Mouse (Mus musculus) kidney, adult 2 months (tissue): ENCODE measurements around the gene Xpa. TPM values are rescaled to one million over a fixed set of nuclear protein-coding genes. Genes with fewer than 3 reads are reported as not detected.
"Not testable (repeated sequence)": the region's sequence is repeated elsewhere in the genome, so short reads cannot be mapped to it uniquely, and the experiment has no call there.

Experiments
- DNase-seq: peaks from one replicate; pipeline ENCODE4 v3.0.0; 2021
- H3K27ac ChIP-seq: fragments of 200-500 bp; 2 replicates; pipeline ENCODE4 v1.5.1; 2012; ENCODE audit warnings: low read depth, low read length, control low read depth, inconsistent platforms; ENCODE audit not compliant: insufficient read depth
- H3K27me3 ChIP-seq: fragments of 200-500 bp; replicated peaks from 2 replicates; pipeline ENCODE4 v1.6.1; 2012; ENCODE audit warnings: mild to moderate bottlenecking, moderate library complexity, low read length, inconsistent platforms; ENCODE audit not compliant: control insufficient read depth, insufficient read depth
- H3K36me3 ChIP-seq: fragments of 200-500 bp; 2 replicates; pipeline ENCODE4 v1.6.1; 2012; ENCODE audit warnings: mild to moderate bottlenecking, moderate library complexity, low read length, inconsistent platforms; ENCODE audit not compliant: control insufficient read depth, insufficient read depth
- H3K4me1 ChIP-seq: fragments of 200-500 bp; 2 replicates; pipeline ENCODE4 v1.6.1; 2011; ENCODE audit warnings: low read length; ENCODE audit not compliant: control insufficient read depth, insufficient read depth
- H3K4me3 ChIP-seq: fragments of 200-500 bp; 2 replicates; pipeline ENCODE4 v1.5.1; 2011; ENCODE audit warnings: mild to moderate bottlenecking, low read depth, low read length, control low read depth; ENCODE audit not compliant: insufficient read depth
- CTCF ChIP-seq: fragments of 200-500 bp; conservative IDR thresholded peaks from 2 replicates; pipeline ENCODE4 v1.5.1; 2011; ENCODE audit warnings: low read depth, mild to moderate bottlenecking, control low read depth, low read length, moderate library complexity, mixed read lengths; ENCODE audit not compliant: insufficient read depth, insufficient read length
- POLR2A ChIP-seq: fragments of 200-500 bp; IDR thresholded peaks from one replicate; pipeline ENCODE4 v1.6.1; 2011; ENCODE audit warnings: low read depth, low read length, control low read depth
- WGBS: fragments of 180-500 bp; shearing (Covaris S2); methylation state at CpG from one replicate; pipeline ENCODE4 v1.1.7; 2018; 5-methylcytosine and 5-hydroxymethylcytosine counted together
- polyA plus RNA-seq: library from polyadenylated mRNA; depleted of rRNA; stranded (reverse); fragments of >200 nt; gene quantifications from 2 replicates; pipeline ENCODE4 v1.2.3, GENCODE M21; 2012

The Xpa gene
- polyA plus RNA-seq, 1 experiment = 16.0 TPM

DNA sequence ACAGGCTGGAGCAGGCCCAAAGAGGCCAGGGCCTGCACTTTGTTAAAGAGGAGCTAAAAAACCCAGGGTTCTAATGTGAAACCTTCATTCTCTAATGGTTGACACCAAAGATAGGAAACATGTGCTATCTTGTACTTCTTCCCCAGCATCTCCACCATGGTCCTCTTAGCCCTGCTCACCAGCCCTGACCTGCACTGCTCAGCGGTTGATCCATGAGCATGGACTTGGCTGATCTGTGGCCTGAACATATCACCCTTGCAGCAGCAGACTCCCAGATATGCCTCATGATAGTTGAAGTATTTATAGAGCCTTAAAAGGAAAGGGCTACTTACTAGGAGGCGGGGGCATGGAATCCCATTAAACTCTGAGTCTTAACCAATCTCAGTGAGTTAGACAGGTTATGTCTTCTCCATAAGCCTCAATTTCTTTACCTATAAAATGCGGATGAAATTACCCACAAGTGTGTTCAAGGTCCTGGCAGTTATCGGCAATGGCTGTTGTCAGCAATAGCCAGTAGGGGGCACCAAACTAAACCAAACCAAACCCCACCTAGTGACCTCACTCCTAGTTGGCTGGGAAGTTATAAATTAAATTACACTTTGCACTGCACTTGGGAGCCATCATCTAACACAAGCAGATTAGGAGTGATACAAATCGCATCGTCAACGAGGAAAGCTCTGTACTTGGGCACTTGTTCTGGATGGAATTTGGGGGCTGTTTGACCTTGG lies 5.9 kb upstream of the Xpa start:
- peak overlapping the region; percentile 9; the same call in 1 of the 2 replicates for H3K4me3 ChIP-seq
- no peak for TF ChIP-seq POLR2A
- peak; percentile 78 for TF ChIP-seq CTCF
- peak; percentile 85 for DNase-seq
- H3K36me3 ChIP-seq = no peaks in the 10 kb centered on the region
- no peak overlapping the region for H3K27ac ChIP-seq
- WGBS = 6% methylated on average over 7 of the region's 7 CpGs
- H3K27me3 ChIP-seq = no peaks in the 10 kb centered on the region
- H3K4me1 ChIP-seq = peaks cover 6% of the 10 kb centered on the region; the same call in 1 of the 2 replicates

DNA sequence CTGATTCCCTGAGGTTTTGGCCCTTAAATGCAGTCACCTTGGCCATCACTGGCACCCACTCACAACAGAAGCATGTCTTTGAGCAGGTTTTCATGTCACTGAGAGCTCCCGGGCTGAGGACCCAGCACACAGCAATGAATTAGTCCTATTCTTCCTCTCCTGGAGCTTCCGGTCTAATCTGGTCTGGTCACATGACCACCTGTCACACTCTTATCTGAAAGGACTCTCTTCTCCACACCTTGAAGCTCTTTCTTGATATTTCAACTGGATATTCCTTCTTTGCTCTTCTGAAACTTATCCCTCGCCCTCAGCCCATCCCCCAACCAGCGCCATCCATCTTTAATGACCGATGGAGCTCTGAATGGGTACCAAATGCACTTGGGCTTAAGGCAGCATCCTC lies 2.0 kb upstream of the Xpa start:
- TF ChIP-seq POLR2A (no peak), CTCF (no peak)
- no peak for DNase-seq
- H3K27me3 ChIP-seq = no peaks in the 10 kb centered on the region
- H3K4me3 ChIP-seq = no peak overlapping the region
- no peaks in the 10 kb centered on the region for H3K36me3 ChIP-seq
- H3K27ac ChIP-seq = no peak overlapping the region
- H3K4me1 ChIP-seq = peaks cover 10% of the 10 kb centered on the region; the same call in 1 of the 2 replicates
- 69% methylated on average over 5 of the region's 5 CpGs for WGBS

DNA sequence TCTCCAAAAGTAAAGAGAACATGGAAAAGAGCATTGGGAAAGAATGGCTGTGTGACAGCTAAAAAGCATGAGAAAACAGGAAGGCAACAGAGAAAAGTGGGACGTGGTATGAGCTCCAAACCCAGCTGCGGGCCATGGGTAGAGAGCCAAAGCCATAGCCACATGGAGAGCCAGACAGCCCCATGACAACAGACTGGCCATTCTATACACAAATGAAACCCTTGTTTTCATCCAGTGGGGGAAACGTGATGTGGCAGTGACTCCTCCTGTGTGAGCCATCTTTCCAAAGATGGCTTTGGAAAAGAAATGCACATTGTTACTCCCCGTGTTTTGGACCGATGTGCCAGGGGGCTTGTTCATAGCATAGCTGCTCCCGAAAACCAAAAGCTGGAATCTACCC lies 402 bp upstream of the Xpa start:
- peaks cover 4% of the 10 kb centered on the region; the same call in 1 of the 2 replicates for H3K4me1 ChIP-seq
- DNase-seq = no peak
- peak overlapping the region; percentile 94 for H3K4me3 ChIP-seq
- H3K27ac ChIP-seq = peak overlapping the region; percentile 83
- TF ChIP-seq CTCF (no peak), POLR2A (no peak)
- 38% methylated on average over 6 of the region's 6 CpGs for WGBS
- H3K36me3 ChIP-seq = no peaks in the 10 kb centered on the region
- no peaks in the 10 kb centered on the region for H3K27me3 ChIP-seq

DNA sequence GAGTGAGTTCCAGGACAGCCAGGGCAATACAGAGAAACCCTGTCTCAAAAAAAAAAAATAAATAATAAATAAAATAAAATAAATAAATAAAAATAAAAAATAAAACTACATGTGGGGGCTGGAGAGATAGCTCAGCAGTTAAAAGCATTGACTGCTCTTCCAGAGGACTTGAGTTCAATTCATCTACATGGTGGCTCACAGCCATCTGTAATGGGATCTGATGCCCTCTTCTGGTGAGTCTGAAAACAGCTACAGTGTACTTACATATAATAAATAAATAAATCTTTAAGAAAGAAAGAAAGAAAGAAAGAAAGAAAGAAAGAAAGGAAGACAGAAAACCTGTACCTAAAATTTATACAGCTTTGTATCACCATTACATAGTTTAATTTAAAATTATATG lies 4.1 kb downstream of the Xpa start:
- DNase-seq = peak; percentile 51

DNA sequence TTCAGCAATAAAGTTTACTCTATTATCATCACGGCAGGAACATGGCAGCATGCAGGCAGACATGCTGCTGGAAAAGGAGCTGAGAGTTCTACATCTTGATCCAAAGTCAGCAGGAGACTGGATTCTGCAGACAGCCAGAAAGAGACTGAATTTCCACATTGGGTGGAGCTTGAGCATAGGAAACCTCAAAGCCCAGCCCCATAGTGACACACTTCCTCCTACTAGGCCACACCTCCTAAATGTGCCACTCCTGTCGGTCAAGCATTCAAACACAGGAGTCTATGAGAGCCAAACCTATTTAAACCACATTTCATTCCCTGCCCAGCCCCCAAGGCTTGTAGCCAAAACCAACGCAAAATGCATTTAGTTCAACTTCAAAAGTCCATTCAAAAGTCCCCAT lies 9.6 kb downstream of the Xpa start:
- Histone ChIP-seq H3K4me3 (no peak overlapping the region), H3K36me3 (peaks cover 6% of the 10 kb centered on the region)
- TF ChIP-seq CTCF (no peak), POLR2A (no peak)

More for the DNA sequence above, 4.1 kb downstream of the Xpa start:
- not testable (repeated sequence) for H3K36me3 ChIP-seq, H3K4me1 ChIP-seq, H3K27me3 ChIP-seq, H3K4me3 ChIP-seq, H3K27ac ChIP-seq

DNA sequence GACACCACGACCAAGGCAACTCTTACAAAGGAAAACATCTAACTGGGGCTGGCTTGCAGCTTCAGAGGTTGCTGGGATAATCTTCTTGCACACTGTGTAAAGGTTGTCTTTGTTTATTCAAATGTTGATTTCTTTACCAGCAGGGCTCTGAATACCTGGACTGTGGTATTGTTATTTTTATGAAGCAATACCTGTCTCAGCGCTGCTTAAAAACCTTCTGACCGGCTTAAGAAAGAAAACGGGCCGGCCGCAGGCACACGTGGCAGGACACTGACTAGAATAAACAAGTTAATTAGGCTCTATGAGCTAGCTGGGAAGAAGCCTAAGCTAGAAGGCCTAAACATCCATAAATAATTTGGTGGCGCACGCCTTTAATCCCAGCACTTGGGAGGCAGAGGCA lies 10.2 kb downstream of the Xpa start:
- Histone ChIP-seq H3K27me3 (no peaks in the 10 kb centered on the region), H3K4me3 (no peak overlapping the region), H3K36me3 (peaks cover 6% of the 10 kb centered on the region), H3K27ac (no peak overlapping the region), H3K4me1 (no peaks in the 10 kb centered on the region)
- WGBS = 79% methylated on average over 9 of the region's 9 CpGs
- no peak for DNase-seq
- TF ChIP-seq POLR2A (no peak), CTCF (no peak)

More for the DNA sequence above, 9.6 kb downstream of the Xpa start:
- Histone ChIP-seq H3K27ac (no peak overlapping the region), H3K4me1 (no peaks in the 10 kb centered on the region), H3K27me3 (no peaks in the 10 kb centered on the region)
- DNase-seq = no peak
- WGBS = 59% methylated on average over 3 of the region's 3 CpGs

DNA sequence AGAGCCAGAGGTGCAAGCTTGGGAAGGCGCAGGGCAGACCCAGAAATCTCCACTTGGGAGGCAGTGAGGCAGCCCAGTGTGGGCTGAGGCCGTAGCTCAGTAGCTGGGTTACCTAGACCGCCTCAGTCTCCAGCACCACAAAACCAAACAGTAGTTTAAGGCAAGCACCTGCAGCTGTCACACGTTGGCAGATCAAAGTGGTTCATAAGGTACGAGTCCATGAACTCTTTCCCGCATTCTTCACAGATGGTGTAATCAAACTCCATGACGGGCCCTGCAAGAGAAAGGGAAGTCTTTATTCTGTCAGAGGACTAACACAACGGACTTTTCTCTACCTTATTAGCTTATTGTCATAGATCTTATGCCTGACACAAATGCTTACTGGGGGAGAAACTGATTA lies 10.7 kb downstream of the Xpa start:
- H3K4me3 ChIP-seq = no peak overlapping the region
- no peak for DNase-seq
- no peaks in the 10 kb centered on the region for H3K4me1 ChIP-seq
- H3K27me3 ChIP-seq = no peaks in the 10 kb centered on the region
- H3K36me3 ChIP-seq = peaks cover 6% of the 10 kb centered on the region
- 64% methylated on average over 8 of the region's 8 CpGs for WGBS
- no peak overlapping the region for H3K27ac ChIP-seq
- TF ChIP-seq POLR2A (no peak), CTCF (no peak)
